Mouse (Mus musculus): ENCODE data around the gene Spag16.

Gene Spag16

DNA sequence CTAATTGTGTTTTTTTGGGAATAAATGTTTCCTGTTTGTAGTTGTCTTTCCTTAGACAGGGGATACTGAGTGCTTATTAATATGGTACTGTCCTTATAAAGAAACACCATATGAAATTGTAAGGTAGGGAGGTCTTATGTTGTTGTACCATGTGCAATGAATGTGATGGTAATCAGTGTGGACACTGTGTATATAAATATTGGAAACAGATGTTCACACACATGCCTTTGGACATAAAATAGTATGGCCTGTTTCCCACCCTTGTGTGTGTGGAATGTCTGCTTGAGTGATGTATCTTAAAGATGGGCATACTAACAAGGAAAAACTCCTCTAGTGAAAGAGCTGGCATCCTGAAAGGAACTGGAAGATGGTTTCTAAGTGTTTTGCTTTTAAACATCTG lies 692.1 kb downstream of the Spag16 start:
- DNase-seq = no peak

- no peak for DNase-seq
These were observed 700.4 kb downstream of the Spag16 start for GRCm38 (mm10) chr1:70527134-70527533.

GRCm38 (mm10) chr1:70529771-70530170 lies 703.0 kb downstream of the Spag16 start:
- DNase-seq = no peak

GRCm38 (mm10) chr1:70551839-70552238 lies 725.1 kb downstream of the Spag16 start:
- DNase-seq = no peak

DNA sequence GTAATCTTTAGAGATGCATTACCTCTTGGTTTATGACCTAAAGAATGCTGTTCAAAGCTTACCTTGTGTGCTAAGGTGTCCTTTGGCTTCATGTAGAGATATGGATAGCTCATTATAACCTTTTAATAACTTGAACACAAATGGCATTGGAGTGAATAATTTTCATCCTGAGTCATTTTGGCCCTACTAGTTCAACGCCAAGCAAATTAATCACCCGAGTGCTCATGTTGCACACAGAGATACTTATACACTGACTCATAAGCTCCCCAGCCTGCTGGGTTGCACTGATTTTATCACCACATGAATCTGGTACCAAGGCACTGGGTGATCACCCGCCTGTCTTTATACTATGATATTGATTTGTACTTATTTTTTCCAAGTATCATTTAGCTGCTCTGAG lies 795.0 kb downstream of the Spag16 start:
- DNase-seq = no peak

DNA sequence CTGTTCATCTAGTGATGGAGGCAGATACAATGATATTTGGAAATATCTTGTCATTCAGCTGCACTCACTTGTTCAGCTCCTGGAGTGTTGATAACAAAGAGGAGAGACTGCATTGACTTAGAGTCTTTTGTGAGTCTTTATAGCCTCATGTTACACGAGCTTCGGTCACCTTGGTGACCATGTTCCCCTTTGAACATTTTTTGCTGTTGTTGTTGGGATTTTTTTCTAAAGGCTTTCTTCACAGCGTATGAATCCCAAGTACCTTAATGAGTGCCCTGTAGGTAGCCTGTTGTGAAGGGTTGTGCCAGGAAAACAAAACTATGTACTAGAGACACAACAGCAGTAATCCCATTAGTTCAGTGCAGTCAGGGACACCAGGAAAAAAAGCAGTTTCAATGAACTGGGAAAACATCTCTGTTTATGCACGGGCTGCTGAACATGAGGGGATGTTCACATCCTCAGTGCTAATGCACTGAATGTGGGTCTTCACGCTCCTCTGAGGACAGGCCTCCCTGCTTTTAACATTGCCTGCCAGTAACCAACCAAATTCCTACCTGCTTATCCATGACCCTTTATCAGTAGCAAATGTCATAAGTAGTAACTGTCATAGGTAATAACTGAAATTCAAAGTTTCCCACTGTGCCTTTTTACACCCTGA lies 798.2 kb downstream of the Spag16 start:
- no peak for DNase-seq

DNA sequence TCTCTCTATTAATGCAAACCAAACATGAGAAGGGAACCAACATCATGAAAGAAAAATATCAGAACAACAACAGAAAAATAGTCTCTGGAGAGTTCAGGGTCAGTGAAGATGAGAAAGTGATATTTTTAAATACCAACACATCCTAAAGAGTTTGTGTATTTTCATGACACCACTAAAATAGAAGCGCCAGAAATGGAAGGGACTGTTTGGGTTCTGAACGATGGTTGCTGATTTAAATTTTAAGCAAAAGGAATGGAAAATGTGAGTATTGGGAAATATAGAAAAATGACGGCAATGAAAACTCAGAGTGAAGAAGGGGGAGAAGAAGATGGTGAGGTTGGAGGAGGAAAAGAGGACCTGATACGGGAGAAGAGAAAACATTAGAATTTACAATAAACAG lies 825.9 kb downstream of the Spag16 start:
- DNase-seq = no peak

DNA sequence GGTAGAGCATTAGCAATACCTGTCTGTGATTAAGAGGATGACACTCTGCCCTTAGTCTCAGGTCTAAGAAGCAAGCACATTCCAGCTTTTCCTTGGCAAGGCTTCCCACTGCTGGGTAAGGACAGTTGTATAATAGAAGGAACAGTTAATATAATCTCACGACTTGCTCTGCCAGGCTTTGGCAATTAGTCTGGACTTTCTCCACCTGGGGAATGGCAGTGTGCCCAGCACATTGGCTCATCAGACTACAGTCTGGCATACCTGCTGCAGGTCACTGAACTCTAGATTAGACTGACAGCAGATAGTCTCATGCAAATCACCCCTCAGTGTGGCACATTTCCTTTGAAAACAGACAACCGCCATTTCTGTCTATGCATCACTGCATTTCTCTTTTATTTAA lies 865.8 kb downstream of the Spag16 start:
- no peak for DNase-seq

- peak; percentile 9 for DNase-seq
These were observed 873.5 kb downstream of the Spag16 start for GRCm38 (mm10) chr1:70700270-70700669.

DNA sequence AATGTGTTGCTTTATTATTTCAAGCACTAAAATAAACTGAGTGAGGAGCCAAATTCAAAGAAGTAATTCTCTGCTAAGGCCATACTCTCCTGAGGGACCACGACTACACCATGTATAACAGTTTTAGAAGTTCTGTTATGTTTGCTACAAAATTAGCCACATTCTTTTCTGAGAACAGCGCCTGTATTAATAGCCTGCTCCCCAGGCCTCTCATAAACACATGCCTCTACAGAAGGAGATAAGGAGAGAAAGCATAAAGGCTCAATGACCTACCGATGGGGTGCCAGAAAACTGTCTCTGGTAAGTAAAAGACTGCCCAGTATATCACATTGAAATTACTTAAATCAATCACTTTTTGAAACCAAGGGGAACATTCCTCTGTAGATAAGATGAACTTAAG lies 877.2 kb downstream of the Spag16 start:
- DNase-seq = no peak

DNA sequence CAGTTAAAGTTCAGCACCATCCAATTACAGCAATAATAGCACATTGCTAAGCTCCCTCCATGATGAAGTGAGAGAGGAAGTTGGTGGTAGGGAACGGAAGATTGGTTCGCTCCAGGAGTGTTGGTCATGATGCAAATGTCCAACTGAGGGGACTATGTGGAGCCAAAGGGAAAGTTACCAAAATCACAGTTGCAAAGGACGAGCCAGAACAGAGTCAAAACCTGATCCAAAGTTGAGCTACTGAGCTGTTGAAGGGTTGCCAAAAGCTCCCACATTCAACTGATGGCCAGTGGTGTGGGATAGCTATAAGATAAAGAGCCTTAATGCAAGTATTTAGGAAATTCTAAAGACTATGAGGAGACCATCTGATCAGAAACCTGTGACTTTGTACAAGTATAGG lies 879.1 kb downstream of the Spag16 start:
- no peak for DNase-seq

- no peak for DNase-seq
These were observed 898.3 kb downstream of the Spag16 start for GRCm38 (mm10) chr1:70725045-70725444.

GRCm38 (mm10) chr1:70725655-70726066 lies 898.9 kb downstream of the Spag16 start, which contains the start of gene Vwc2l:
TSS of gene Vwc2l (plus strand) at chr1:70725715.
- DNase-seq = peak; percentile 63

Measured in right cerebral cortex, postnatal 25 days (tissue).